Mouse (Mus musculus): ENCODE data around the gene 1700029P11Rik. TPM values are rescaled to one million over a fixed set of nuclear protein-coding genes. Genes with fewer than 3 reads are reported as not detected.

The 1700029P11Rik gene
- polyA plus RNA-seq, 1 experiment from 2014 or later: not detected

DNA sequence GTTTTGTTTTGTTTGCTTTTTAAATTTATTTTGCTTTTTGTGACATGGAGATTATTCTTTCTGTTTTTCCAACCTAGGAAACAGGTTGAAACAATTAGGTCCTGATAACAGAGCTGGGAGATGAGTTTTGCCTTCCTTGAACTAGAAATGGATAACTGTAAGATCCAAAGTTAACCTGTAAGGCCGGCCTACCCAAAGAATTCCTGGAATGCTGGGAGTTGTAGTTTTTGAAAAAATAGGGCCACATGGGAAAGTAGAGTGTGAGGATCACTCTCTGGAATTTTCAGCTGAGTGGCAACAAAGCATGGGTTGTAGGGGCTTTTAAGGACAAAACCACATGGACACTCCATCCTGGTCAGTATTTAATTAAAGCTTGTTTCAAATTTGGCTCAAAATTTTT is 1.8 kb downstream of the 1700029P11Rik start:
- Histone ChIP-seq H3K4me1 (ENCODE audit: control insufficient read depth, insufficient read depth, low read length) (no peaks in the 10 kb centered on the region), H3K4me2 (ENCODE audit: low read depth) (no peak overlapping the region), H3K27ac (ENCODE audit: low read depth, low read length) (no peak overlapping the region), H3K27me3 (ENCODE audit: control insufficient read depth, insufficient read depth, low read length) (no peaks in the 10 kb centered on the region), H3K9me3 (ENCODE audit: control insufficient read depth, low read length) (no peaks in the 10 kb centered on the region), H3K4me3 (ENCODE audit: low read depth, low read length) (no peak overlapping the region), H3K36me3 (ENCODE audit: control insufficient read depth, insufficient read depth, low read length) (no peaks in the 10 kb centered on the region), H3K9ac (ENCODE audit: low read length) (no peak overlapping the region)
- WGBS: 52% methylated on average over 1 of the region's 1 CpGs
- no peak for ATAC-seq (ENCODE audit: insufficient read depth, low FRiP score, low TSS enrichment)
- DNase-seq (ENCODE audit: low spot score): no peak

DNA sequence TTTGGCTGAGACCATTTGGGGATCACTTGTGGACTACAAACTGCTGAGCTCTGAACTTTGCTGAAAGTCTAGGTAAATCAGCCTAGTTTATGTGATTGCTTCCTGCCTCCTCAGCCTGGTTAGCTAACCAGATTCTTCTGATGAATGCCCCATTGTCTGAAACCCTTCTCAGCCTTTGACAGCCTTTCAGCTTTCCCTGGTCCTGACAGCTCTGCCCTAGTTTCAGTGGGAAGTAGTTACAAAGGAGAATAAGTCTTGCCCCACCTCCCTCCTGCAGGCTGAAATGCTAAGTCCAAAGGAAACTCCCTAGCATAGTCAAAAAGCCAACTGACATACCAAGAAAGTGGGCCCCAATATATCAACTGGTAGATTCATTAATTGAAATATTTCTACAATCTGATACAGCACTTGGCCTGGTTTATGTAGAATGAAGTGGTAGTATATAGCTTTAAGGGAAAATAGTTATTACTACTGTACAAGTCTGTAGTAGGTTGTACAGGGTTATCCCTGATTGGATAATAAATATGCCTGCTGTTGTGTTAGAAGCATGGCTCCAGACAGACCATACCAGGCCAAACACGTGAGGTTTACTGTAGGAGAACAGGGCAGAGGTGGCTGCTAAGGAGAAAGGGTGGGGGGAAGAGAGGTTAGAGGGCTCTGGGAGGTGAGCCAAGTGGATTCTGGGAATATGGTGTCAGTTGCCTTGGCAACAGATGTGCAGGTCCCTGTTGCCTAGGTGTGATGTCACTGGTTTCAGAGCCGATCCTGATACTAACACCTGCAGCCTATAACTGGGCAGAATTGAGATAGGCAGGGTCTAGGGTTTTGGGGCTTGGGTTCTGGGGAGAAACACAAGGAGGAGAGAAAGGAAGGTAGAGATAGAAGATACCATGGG is 5.2 kb downstream of the 1700029P11Rik start:
- H3K9me3 ChIP-seq (ENCODE audit: control insufficient read depth, low read length): no peaks in the 10 kb centered on the region
- no peak overlapping the region for H3K27ac ChIP-seq (ENCODE audit: low read depth, low read length)
- no peak overlapping the region for H3K4me3 ChIP-seq (ENCODE audit: low read depth, low read length)
- DNase-seq (ENCODE audit: low spot score): no peak
- no peaks in the 10 kb centered on the region for H3K27me3 ChIP-seq (ENCODE audit: control insufficient read depth, insufficient read depth, low read length)
- H3K4me1 ChIP-seq (ENCODE audit: control insufficient read depth, insufficient read depth, low read length): no peaks in the 10 kb centered on the region
- no peak overlapping the region for H3K4me2 ChIP-seq (ENCODE audit: low read depth)
- no peaks in the 10 kb centered on the region for H3K36me3 ChIP-seq (ENCODE audit: control insufficient read depth, insufficient read depth, low read length)
- 64% methylated on average over 2 of the region's 2 CpGs for WGBS
- no peak for ATAC-seq (ENCODE audit: insufficient read depth, low FRiP score, low TSS enrichment)
- H3K9ac ChIP-seq (ENCODE audit: low read length): no peak overlapping the region

- Histone ChIP-seq H3K4me3 (ENCODE audit: low read depth, low read length) (no peak within 1 kb of the TSS), H3K36me3 (ENCODE audit: control insufficient read depth, insufficient read depth, low read length) (no peaks in the 10 kb centered on the region), H3K9ac (ENCODE audit: low read length) (no peak within 1 kb of the TSS), H3K9me3 (ENCODE audit: control insufficient read depth, low read length) (no peaks in the 10 kb centered on the region), H3K4me1 (ENCODE audit: control insufficient read depth, insufficient read depth, low read length) (no peaks in the 10 kb centered on the region), H3K27ac (ENCODE audit: low read depth, low read length) (no peak within 1 kb of the TSS), H3K27me3 (ENCODE audit: control insufficient read depth, insufficient read depth, low read length) (no peaks in the 10 kb centered on the region), H3K4me2 (ENCODE audit: low read depth) (no peak within 1 kb of the TSS)
- DNase-seq (ENCODE audit: low spot score): no peak
- no peak for ATAC-seq (ENCODE audit: insufficient read depth, low FRiP score, low TSS enrichment)
- WGBS: 82% methylated on average over 3 of the region's 3 CpGs
Observed at GRCm38 (mm10) chr15:81987646-81988045, 7.3 kb downstream of the 1700029P11Rik start, which contains the start of gene Xrcc6. Gene Xrcc6 (plus strand): TSS chr15:81987835.

DNA sequence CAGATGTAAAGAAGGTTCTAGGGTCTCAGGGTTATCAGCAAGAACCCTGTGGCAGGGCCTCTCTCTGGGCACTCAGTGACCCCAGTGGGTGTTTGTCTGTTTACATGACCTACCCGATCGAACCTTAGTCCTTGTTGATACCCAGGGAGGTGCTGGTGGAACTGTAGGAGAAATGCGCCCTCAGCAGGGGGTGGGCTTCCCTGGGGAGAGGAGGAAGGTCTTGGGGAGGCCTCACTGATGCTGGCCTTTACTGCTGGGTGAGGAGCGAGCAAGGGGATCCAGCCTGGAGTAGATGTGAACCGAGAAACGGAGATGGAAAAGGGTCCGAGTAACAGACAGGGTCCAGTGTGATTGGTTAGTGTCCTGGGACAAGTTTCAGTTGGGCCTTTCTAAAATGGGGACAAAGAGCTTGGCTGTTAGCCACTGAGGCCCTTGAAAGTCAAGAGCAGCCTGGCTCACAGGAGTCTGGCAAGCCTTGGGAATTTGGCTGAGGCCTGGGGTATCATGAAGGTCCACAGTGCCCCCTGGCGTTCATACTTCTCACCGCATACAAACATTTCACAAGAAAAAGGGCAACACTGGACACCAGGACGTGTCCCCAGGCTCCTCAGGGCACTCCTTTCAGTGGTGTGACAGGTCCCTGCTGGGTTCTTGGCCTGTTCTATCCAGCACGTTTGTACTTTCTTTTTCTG is 9.2 kb downstream of the 1700029P11Rik start:
- peak; percentile 89 for DNase-seq (ENCODE audit: low spot score)
- Histone ChIP-seq H3K9me3 (ENCODE audit: control insufficient read depth, low read length) (no peaks in the 10 kb centered on the region), H3K9ac (ENCODE audit: low read length) (no peak overlapping the region), H3K27me3 (ENCODE audit: control insufficient read depth, insufficient read depth, low read length) (no peaks in the 10 kb centered on the region), H3K4me3 (ENCODE audit: low read depth, low read length) (no peak overlapping the region), H3K36me3 (ENCODE audit: control insufficient read depth, insufficient read depth, low read length) (no peaks in the 10 kb centered on the region), H3K4me1 (ENCODE audit: control insufficient read depth, insufficient read depth, low read length) (no peaks in the 10 kb centered on the region), H3K27ac (ENCODE audit: low read depth, low read length) (no peak overlapping the region), H3K4me2 (ENCODE audit: low read depth) (no peak overlapping the region)
- WGBS: 49% methylated on average over 11 of the region's 11 CpGs
- ATAC-seq (ENCODE audit: insufficient read depth, low FRiP score, low TSS enrichment): no peak

DNA sequence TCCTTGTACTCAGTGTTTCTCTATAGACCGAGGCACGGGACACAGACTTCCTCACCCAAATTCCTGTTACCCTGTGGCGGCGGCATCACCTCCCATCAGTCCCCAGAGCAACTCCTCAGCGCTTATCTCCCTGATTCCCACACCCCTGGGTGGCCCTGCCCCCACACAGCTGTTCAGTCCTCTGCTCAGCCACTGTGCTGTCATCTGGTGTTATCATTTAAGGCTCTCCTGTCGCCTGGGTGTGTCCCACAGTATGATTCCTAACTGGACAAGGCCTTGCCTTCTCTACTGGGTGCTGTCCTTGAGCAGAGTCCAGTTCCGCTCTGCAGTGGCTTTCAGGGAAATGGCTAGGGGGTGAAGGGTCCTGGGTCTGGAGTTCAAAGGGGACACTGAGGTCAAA is 10.2 kb downstream of the 1700029P11Rik start:
- H3K27ac ChIP-seq (ENCODE audit: low read depth, low read length): no peak overlapping the region
- WGBS: 49% methylated on average over 7 of the region's 7 CpGs
- ATAC-seq (ENCODE audit: insufficient read depth, low FRiP score, low TSS enrichment) (no peak), DNase-seq (ENCODE audit: low spot score) (no peak)
- H3K9ac ChIP-seq (ENCODE audit: low read length): no peak overlapping the region
- H3K4me1 ChIP-seq (ENCODE audit: control insufficient read depth, insufficient read depth, low read length): no peaks in the 10 kb centered on the region
- H3K36me3 ChIP-seq (ENCODE audit: control insufficient read depth, insufficient read depth, low read length): no peaks in the 10 kb centered on the region
- no peak overlapping the region for H3K4me3 ChIP-seq (ENCODE audit: low read depth, low read length)
- no peaks in the 10 kb centered on the region for H3K9me3 ChIP-seq (ENCODE audit: control insufficient read depth, low read length)
- H3K27me3 ChIP-seq (ENCODE audit: control insufficient read depth, insufficient read depth, low read length): no peaks in the 10 kb centered on the region
- H3K4me2 ChIP-seq (ENCODE audit: low read depth): no peak overlapping the region

DNA sequence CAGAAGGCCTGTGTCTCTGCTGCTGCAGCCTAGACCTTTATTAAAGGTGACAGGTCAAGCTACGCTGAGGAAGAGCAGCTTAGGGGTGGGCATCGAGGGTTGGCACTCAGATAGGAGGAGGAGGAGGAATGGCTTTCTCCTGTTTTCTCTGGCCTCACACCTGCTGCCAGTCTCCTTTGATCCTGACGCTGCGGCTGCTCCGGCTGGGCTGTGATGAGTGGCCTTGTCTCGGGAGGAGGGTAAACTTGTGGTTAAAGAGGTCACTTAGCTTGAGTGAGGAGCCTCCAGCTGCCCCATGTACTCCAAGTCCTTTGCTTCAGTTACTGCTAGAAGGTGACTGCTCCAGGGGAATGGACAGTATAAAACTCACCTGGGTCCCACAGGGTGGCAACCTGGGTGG is 13.7 kb downstream of the 1700029P11Rik start:
- Histone ChIP-seq H3K9ac (ENCODE audit: low read length) (no peak overlapping the region), H3K27ac (ENCODE audit: low read depth, low read length) (no peak overlapping the region), H3K27me3 (ENCODE audit: control insufficient read depth, insufficient read depth, low read length) (no peaks in the 10 kb centered on the region), H3K9me3 (ENCODE audit: control insufficient read depth, low read length) (no peaks in the 10 kb centered on the region), H3K4me1 (ENCODE audit: control insufficient read depth, insufficient read depth, low read length) (no peaks in the 10 kb centered on the region), H3K4me3 (ENCODE audit: low read depth, low read length) (no peak overlapping the region), H3K4me2 (ENCODE audit: low read depth) (no peak overlapping the region), H3K36me3 (ENCODE audit: control insufficient read depth, insufficient read depth, low read length) (no peaks in the 10 kb centered on the region; the same call in none of the 2 replicates)
- 77% methylated on average over 6 of the region's 6 CpGs for WGBS
- no peak for ATAC-seq (ENCODE audit: insufficient read depth, low FRiP score, low TSS enrichment)
- no peak for DNase-seq (ENCODE audit: low spot score)

DNA sequence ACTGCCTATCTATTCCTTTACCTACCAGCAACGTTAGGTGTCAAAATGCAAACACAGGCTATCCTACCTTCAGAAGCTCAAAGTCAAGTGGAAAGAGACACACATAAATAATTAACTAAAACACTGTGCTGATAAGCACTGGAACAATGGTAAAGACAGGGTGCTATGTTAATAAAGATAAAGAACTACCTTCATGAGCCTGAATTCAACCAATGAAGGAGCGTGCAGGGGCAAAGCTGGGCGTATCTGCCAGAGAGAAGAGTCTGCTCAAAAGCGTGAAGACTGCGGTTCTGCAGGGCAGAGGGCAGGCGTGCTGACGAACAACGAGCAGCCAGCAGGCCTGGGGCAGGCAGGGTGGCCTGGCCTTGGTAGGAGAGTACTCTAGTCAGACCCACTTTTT is 23.9 kb downstream of the 1700029P11Rik start:
- DNase-seq (ENCODE audit: low spot score): no peak
- H3K9me3 ChIP-seq (ENCODE audit: control insufficient read depth, low read length): no peaks in the 10 kb centered on the region
- no peak overlapping the region for H3K4me3 ChIP-seq (ENCODE audit: low read depth, low read length)
- WGBS: 93% methylated on average over 8 of the region's 8 CpGs
- H3K4me2 ChIP-seq (ENCODE audit: low read depth): no peak overlapping the region
- no peak for ATAC-seq (ENCODE audit: insufficient read depth, low FRiP score, low TSS enrichment)
- H3K27ac ChIP-seq (ENCODE audit: low read depth, low read length): no peak overlapping the region
- peaks cover 3% of the 10 kb centered on the region; the same call in 1 of the 2 replicates for H3K36me3 ChIP-seq (ENCODE audit: control insufficient read depth, insufficient read depth, low read length)
- no peaks in the 10 kb centered on the region for H3K4me1 ChIP-seq (ENCODE audit: control insufficient read depth, insufficient read depth, low read length)
- H3K9ac ChIP-seq (ENCODE audit: low read length): no peak overlapping the region
- H3K27me3 ChIP-seq (ENCODE audit: control insufficient read depth, insufficient read depth, low read length): no peaks in the 10 kb centered on the region

DNA sequence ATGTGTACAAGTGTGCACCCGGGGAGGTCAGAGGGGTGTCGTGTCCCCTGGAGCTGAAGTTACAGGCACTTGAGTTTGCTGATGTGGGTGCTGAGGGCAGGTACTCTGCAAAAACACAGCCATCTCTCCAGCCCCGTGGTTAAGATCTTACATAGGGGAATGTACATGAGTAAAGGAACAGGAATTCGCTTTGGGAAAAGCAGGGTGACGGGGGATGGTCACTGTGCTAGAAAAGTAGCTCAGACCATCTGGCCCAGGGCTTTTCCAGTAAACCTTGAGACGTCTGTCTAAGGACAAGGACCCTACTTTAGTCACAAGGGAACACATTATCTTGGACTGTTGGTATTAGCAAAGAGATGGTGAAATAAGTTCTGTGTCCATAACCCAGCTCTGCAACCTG is 31.6 kb downstream of the 1700029P11Rik start:
- DNase-seq (ENCODE audit: low spot score) (no peak), ATAC-seq (ENCODE audit: insufficient read depth, low FRiP score, low TSS enrichment) (no peak)
- 91% methylated on average over 6 of the region's 6 CpGs for WGBS
- no peak overlapping the region for H3K27ac ChIP-seq (ENCODE audit: low read depth, low read length)
- H3K4me2 ChIP-seq (ENCODE audit: low read depth): no peak overlapping the region
- H3K36me3 ChIP-seq (ENCODE audit: control insufficient read depth, insufficient read depth, low read length): no peaks in the 10 kb centered on the region
- no peak overlapping the region for H3K9ac ChIP-seq (ENCODE audit: low read length)
- H3K27me3 ChIP-seq (ENCODE audit: control insufficient read depth, insufficient read depth, low read length): no peaks in the 10 kb centered on the region
- H3K4me1 ChIP-seq (ENCODE audit: control insufficient read depth, insufficient read depth, low read length): peaks cover 6% of the 10 kb centered on the region
- no peaks in the 10 kb centered on the region for H3K9me3 ChIP-seq (ENCODE audit: control insufficient read depth, low read length)
- no peak overlapping the region for H3K4me3 ChIP-seq (ENCODE audit: low read depth, low read length)

All from neural tube, embryonic 11.5 days (tissue).